Mouse (Mus musculus) neural tube, embryonic 12.5 days (tissue): ENCODE results near the gene Inha. TPM values are rescaled to one million over a fixed set of nuclear protein-coding genes. Genes with fewer than 3 reads are reported as not detected.
A peak's percentile ranks its signal among the peaks of the same experiment; 100 is the strongest.

Source experiments
- ATAC-seq: fragments of 200-750 bp; cut with Nextera tagmentation; 2 replicates; pipeline ENCODE4 v1.8.0; 2017; ENCODE audit warnings: low read depth, mild to moderate bottlenecking, moderate TSS enrichment, moderate library complexity; ENCODE audit not compliant: low FRiP score
- H3K27ac ChIP-seq: fragments of 300-500 bp; sonication (generic); 2 replicates; pipeline ENCODE4 v1.5.1; 2016
- H3K27me3 ChIP-seq: fragments of 300-500 bp; sonication (generic); replicated peaks from 2 replicates; pipeline ENCODE4 v1.6.1; 2016; ENCODE audit warnings: mild to moderate bottlenecking
- H3K36me3 ChIP-seq: fragments of 300-500 bp; sonication (generic); 2 replicates; pipeline ENCODE4 v1.6.1; 2016; ENCODE audit warnings: mild to moderate bottlenecking
- H3K4me1 ChIP-seq: fragments of 300-500 bp; sonication (generic); 2 replicates; pipeline ENCODE4 v1.6.1; 2016
- H3K4me2 ChIP-seq: fragments of 300-500 bp; sonication (generic); replicated peaks from 2 replicates; pipeline ENCODE4 v1.6.1; 2016; ENCODE audit warnings: mild to moderate bottlenecking
- H3K4me3 ChIP-seq: fragments of 300-500 bp; sonication (generic); 2 replicates; pipeline ENCODE4 v1.5.1; 2016
- H3K9ac ChIP-seq: fragments of 300-500 bp; sonication (generic); 2 replicates; pipeline ENCODE4 v1.6.1; 2016; ENCODE audit warnings: mild to moderate bottlenecking
- H3K9me3 ChIP-seq: fragments of 300-500 bp; sonication (generic); 2 replicates; pipeline ENCODE4 v1.6.1; 2016; ENCODE audit warnings: mild to moderate bottlenecking
- WGBS: fragments of 180-500 bp; shearing (Covaris S2); methylation state at CpG from one replicate; pipeline ENCODE4 v1.1.7; 2016; 5-methylcytosine and 5-hydroxymethylcytosine counted together
- polyA plus RNA-seq: library from polyadenylated mRNA; unstranded; fragments of >200 nt; fragmentation: Nextera tagmentation; extraction: Ambion mirVana; gene quantifications from 2 replicates; pipeline ENCODE4 v1.2.1, GENCODE M21; 2016

The Inha gene
- polyA plus RNA-seq, 1 experiment from 2014 or later = 10.0 TPM

DNA sequence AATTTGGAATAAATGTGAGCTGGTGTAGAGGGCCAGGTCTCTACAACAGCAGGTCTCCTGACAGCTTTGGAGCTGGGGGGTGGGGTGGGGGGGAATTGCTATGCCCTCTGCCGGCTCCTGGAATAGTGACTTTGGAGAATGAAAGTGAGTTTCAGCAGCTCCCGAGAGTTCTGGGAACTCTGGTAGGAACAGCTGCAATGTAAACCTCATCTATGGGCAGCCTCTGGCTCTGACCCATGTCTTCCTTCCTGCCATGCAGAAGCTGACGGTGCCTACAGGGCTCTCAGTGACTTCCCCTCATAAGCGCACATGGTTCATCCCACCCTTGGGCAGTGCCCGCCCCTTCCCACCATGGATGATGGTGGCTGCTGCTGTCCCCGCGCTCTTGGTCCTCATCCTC, 48.8 kb downstream of the Inha start:
- no peak for ATAC-seq
- no peaks in the 10 kb centered on the region for H3K27me3 ChIP-seq
- H3K9ac ChIP-seq = no peak overlapping the region
- no peak overlapping the region for H3K27ac ChIP-seq
- 87% methylated on average over 7 of the region's 7 CpGs for WGBS
- H3K4me3 ChIP-seq = no peak overlapping the region
- peaks cover 65% of the 10 kb centered on the region for H3K36me3 ChIP-seq
- peaks cover 4% of the 10 kb centered on the region for H3K4me1 ChIP-seq
- H3K4me2 ChIP-seq = no peak overlapping the region
- H3K9me3 ChIP-seq = no peaks in the 10 kb centered on the region

DNA sequence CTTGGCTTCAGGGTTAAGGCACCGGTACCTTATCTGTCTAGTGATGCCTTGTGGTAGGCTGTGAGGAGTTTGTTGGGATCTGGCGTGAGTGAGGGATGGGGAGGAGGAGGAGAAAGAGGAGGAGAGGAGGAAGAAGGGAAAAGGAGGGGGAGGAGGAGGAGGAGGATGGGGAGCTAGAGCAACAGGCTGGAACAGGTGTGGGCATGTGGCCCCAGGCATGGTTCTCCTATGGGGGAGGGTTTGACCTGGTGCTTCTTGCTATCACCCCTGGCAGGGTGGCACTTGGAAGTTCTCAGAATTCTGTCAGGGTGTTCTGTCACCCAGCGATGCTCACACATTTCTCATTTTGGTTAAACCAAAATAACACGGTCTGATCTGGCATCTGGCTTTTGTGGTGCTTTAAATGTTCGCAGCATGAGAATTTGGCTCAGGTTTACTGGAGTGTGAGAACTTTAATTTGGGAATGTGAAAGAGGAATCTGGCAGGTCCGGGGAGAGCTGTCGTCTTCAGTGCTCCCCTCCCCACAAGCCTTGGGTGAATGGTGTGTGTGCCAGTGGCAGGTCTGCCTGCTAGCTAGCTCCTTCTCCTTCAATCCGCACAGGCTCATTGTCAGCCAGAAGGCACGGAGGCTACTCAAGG, 49.4 kb downstream of the Inha start:
- H3K9me3 ChIP-seq = no peaks in the 10 kb centered on the region
- no peak overlapping the region for H3K4me2 ChIP-seq
- 92% methylated on average over 9 of the region's 9 CpGs for WGBS
- no peak overlapping the region for H3K9ac ChIP-seq
- peaks cover 9% of the 10 kb centered on the region for H3K4me1 ChIP-seq
- H3K4me3 ChIP-seq = no peak overlapping the region
- ATAC-seq = no peak
- peaks cover 60% of the 10 kb centered on the region for H3K36me3 ChIP-seq
- H3K27me3 ChIP-seq = no peaks in the 10 kb centered on the region
- H3K27ac ChIP-seq = no peak overlapping the region

DNA sequence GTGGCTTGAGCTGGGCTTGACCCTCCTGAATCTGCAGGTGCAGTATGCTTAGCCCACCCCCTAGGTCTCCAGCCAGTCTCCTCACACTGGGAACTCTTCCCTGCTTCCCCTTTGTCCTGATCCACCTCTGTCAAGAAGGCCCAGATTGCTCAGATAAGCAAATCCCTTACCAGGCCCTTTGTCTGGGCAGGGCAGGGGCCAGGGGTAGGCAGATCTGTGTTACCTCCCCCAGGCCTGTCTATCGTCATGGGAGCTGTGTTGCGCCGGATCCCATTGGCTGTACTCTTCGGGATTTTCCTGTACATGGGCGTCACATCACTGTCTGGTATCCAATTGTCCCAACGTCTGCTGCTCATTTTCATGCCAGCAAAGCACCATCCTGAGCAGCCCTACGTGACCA, 50.2 kb downstream of the Inha start:
- H3K4me1 ChIP-seq = peaks cover 9% of the 10 kb centered on the region
- WGBS = 89% methylated on average over 7 of the region's 7 CpGs
- ATAC-seq = no peak
- H3K4me2 ChIP-seq = no peak overlapping the region
- H3K4me3 ChIP-seq = no peak overlapping the region
- peaks cover 52% of the 10 kb centered on the region for H3K36me3 ChIP-seq
- H3K9me3 ChIP-seq = no peaks in the 10 kb centered on the region
- H3K27me3 ChIP-seq = no peaks in the 10 kb centered on the region
- H3K9ac ChIP-seq = no peak overlapping the region
- no peak overlapping the region for H3K27ac ChIP-seq

DNA sequence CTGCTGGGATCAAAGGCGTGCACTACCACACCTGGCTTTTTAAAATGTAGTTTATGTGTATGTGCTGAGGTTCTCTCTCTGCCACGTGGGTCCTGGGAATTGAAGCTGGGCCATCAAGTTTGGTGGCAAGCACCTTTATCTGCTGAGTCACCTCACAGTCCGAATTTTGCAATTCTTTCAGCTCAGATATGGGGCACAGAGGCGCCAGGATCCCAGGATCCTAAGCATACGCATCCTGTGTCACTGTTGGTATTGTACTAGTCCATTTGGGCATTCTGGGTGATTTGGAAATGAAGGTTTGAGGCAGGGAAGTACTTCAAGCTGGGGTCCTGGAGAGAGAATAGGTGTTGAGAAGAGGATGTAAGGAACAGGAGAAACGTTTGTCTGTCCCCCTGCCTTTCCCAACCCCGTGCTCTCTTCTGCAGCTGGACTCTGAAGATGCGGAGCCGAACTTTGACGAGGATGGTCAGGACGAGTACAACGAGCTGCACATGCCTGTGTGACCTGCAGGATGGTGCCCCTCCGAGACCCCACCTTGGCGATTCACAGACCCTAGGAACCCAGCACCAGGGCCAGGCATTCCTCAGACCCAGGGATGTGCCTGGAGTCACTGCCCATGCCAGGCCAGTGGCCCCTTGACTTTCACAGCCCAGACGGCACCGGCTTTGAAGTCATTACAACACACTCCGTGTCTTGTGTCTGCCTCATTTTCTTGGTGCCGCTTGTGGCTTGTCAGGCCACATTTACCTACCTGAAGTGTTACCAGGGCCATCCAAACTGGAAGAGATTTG, 51.7 kb downstream of the Inha start:
- ATAC-seq = no peak
- Histone ChIP-seq H3K36me3 (peaks cover 37% of the 10 kb centered on the region), H3K9me3 (no peaks in the 10 kb centered on the region), H3K4me3 (no peak overlapping the region), H3K27me3 (no peaks in the 10 kb centered on the region), H3K4me2 (0 out of 2 replicates have a peak overlapping the region, but pooled peaks have one; percentile 47), H3K9ac (no peak overlapping the region), H3K27ac (no peak overlapping the region), H3K4me1 (peaks cover 9% of the 10 kb centered on the region)
- WGBS = 90% methylated on average over 18 of the region's 18 CpGs

DNA sequence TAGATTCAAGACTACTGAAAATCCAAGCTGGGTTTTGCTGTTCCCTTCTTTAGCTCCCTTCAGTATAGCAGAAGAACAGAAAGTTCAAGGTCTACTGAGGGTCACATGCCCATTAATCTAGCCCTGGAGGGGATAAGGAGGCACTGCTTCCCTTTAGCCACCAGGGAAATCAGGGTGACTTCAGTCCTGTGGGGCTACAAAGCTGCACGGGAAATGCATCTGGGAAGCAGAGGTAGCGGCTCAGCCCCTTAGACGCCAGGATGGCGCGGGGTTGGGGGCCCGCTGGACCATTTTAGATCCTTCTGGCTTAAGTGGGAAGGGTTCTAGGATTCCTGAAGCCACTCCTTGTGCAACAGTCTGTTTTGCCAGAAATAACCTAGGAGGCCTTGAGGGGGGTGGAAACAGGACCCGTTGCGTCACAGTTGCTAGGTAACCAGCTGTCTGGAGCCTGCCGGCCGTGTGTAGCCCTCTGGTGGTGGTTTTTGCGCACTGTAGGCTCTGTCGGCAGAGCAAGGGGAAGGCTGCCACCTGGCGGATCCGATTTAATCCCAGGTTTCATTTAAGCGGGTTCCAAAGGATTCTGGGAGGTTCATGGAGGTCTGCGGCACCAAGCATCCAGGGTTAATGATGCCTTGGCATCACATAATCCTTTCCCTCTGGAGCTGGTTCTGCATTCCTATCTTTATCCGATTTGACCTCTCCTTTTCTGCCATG, 52.5 kb downstream of the Inha start:
- Histone ChIP-seq H3K9ac (no peak overlapping the region), H3K4me3 (no peak overlapping the region)

More for the DNA sequence above, 52.5 kb downstream of the Inha start:
- H3K4me1 ChIP-seq = peaks cover 9% of the 10 kb centered on the region
- H3K27me3 ChIP-seq = no peaks in the 10 kb centered on the region
- 13% methylated on average over 17 of the region's 17 CpGs for WGBS
- no peak overlapping the region for H3K27ac ChIP-seq
- H3K36me3 ChIP-seq = peaks cover 29% of the 10 kb centered on the region
- ATAC-seq = peak; percentile 88
- no peaks in the 10 kb centered on the region for H3K9me3 ChIP-seq
- H3K4me2 ChIP-seq = peak overlapping the region; percentile 47

Other genes starting within 250 kb of the Inha start
- gene Ptprn, start 242.6 kb upstream of the Inha start, polyA plus RNA-seq = 13.8 and 15.0 TPM in 2 replicates
- 61.9 and 69.5 TPM in 2 replicates for gene Resp18, start 228.7 kb upstream of the Inha start, polyA plus RNA-seq
- gene Dnpep, start 189.1 kb upstream of the Inha start, polyA plus RNA-seq = 193 and 201 TPM in 2 replicates
- gene Des, start 146.7 kb upstream of the Inha start, polyA plus RNA-seq = 9.3 and 12.7 TPM in 2 replicates
- 15.8 and 17.1 TPM in 2 replicates for gene Speg, start 131.8 kb upstream of the Inha start, polyA plus RNA-seq
- gene Gmppa, start 71.1 kb upstream of the Inha start, polyA plus RNA-seq = 69.9 and 83.5 TPM in 2 replicates
- 22.1 and 24.3 TPM in 2 replicates for gene Asic4, start 56.6 kb upstream of the Inha start, polyA plus RNA-seq
- gene Chpf, start 27.8 kb upstream of the Inha start, polyA plus RNA-seq = 43.6 and 43.7 TPM in 2 replicates
- gene Tmem198, start 27.5 kb upstream of the Inha start, polyA plus RNA-seq = 28.9 and 30.4 TPM in 2 replicates
- 49.0 and 50.6 TPM in 2 replicates for gene Obsl1, start 625 bp upstream of the Inha start, polyA plus RNA-seq
- 24.8 and 27.1 TPM in 2 replicates for gene Stk11ip, start 14.5 kb downstream of the Inha start, polyA plus RNA-seq
- gene Slc4a3, start 39.2 kb downstream of the Inha start, polyA plus RNA-seq = 30.6 TPM in 2 replicates